Mouse (Mus musculus) CD4-positive, CD25-positive, alpha-beta regulatory T cell, adult 2 months (primary cell): ENCODE measurements around the gene Timm22.

ENCODE experiments used
- DNase-seq: peaks from one replicate; pipeline ENCODE4 v3.0.0-alpha.2; 2012; ENCODE audit warnings: low read depth, low spot score

The Timm22 gene

DNA sequence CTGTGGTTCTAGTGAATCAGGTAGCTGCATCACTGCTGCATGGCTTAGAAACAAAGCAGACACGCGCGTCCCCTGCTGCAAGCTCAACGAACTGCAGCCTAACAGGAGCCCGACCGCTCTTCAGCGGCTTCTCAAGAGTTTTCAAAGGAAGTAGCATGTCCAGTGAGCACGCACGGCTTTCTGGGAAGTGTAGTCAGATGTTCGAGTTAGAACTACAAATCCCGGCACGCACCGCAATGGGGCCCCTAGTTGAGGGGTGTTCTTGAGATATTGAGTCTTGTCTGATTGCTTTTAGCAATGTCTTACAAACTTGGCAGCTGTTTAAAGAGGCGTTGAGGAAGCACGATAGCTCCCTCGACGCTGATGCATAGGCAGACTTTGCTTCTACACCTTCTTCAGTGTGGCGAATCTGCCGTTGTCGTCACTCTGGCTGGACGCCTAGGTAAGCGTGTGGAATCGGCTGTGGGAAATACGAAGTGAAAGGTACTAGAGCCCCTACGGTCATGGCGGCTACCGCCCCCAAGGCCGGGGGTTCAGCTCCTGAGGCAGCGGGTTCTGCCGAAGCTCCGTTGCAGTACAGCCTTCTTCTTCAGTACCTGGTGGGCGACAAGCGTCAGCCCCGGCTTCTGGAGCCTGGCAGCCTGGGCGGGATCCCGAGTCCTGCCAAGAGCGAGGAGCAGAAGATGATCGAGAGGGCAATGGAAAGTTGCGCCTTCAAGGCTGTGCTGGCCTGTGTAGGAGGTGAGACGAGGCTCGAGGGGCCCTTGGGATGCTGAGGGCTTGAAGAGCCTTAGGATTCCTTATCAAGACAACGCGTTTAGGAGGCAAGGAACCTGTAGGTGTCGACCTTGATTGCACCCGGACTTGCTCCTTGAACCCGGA lies at the start of gene Timm22:
Timm22 (plus strand) TSS at position 251 of the 882 bp plus-strand sequence.
- DNase-seq: peak; percentile 99

DNA sequence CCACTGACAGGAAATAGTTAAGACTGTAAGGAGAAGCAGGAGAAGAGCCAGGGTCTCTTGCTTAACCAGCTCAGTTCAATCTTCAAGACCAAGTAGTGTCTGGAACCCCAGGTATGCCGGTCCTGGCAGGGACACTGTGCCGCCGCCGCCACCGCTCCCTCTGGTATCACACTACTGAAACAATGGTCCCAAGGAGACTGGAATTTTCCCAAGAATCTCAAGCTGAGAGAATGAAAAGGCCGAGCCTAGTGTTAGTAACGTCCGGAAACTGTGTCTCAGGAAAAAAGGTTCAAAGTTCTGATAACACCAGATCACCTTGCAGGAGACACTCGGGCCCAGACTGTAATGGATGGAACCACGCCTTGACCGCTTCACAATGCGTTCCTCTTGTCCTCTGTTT lies 49.3 kb upstream of the Timm22 start:
- no peak for DNase-seq

DNA sequence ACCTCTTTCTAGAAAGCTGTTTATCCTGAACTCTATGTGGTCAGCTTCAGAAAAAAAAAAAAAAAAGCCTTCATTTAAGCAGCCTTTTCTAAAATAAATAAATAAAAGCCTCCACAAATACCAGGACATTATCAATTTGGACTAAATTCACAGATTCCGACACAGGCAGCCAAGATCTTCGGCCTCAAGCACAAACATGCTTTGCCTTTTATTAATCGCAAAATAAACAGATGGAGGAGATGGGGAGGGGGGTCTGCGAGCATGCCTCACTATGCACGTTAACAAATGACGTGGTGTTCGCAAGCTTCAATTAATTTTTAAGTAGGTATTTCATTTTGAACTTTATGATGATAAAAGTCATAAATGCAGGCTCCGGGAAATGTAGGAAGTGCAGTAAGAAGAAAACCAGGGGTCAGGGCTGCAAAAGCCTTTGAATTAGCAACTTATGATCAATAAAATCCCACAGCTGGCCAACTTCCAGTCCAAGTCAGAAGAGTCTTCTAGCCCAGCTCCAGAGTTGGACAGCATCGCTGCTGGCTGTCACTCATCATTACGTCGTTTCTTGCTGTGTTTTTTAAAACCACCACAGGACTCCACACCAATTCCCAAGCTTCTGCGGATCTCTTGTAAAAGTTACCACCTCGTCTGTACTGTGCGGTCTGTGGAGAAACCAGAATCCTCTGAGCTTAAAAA lies 48.0 kb upstream of the Timm22 start:
- DNase-seq: no peak

DNA sequence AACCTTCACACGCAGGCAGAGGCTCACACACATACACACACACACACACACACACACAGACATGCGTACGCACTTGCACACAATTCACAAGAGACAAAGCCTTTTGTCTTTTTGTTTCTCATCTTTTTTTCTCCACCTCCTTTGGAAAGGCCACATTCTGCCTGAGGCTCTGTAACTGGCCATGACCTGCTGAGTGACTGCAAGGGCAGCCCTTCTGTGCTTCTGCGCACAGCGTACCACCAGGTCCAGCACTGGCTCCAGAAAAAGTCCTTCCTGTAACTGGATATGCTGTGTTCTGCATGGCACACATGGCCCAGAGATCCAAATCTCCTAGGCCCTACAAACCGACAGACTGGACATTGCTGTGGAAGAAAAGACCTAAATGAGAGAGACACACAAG lies 46.5 kb upstream of the Timm22 start:
- no peak for DNase-seq

DNA sequence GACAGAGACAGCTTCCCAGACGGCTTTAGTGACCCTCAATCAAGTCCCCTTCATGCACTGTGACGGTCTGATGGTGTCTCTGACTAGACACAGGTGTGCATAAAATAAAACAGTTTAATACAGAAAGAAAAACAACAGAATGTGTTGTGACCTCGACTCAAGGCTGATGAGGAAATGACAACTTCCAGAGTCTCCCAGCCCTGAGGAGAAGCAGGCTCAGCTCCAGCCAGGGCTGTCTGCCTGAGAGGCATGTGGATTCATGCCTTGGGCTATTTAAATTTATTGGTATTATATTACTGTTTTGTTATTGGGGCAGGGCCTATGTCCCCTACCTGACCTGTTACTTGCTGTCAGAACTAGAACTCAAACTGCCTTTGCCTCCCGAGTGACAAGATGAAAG lies 45.3 kb upstream of the Timm22 start:
- no peak for DNase-seq

DNA sequence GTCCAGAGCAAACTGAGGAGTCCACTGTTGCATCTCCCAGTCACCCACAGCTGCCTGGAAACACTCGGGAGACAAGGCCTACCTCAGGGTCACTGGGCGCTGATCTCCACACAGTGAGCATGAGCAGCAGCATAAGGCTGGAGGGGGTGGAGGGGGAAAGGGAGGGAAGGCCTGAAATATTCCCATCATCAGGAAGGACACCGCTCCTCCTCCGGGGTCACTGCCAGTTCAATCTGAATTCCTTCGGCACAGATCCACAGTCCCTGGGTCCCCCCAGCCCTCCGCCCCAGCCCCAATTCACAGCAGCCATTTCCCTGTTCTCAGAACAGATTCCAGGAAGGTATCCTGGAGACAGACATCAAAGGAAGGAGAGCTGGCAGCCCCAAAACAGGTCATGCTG lies 43.6 kb upstream of the Timm22 start:
- no peak for DNase-seq

DNA sequence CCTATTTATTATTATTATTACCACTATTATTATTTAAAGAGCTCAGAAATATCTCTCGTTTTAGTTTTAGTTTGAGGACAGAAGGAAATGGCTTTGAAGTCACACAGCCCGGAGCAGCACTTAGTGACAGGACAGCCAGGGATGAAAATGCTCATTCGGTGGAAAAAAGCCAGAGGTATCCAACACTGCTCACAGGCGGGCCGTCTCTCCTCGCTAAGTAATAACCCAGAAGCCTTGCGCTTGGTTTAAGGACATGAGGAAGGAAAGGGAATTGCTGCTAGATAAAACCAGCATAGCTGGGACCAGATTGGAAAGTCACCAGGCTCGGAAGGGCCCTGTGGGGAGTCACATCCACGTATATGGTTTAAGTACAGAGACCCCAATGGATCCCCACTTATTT lies 43.1 kb upstream of the Timm22 start:
- no peak for DNase-seq

DNA sequence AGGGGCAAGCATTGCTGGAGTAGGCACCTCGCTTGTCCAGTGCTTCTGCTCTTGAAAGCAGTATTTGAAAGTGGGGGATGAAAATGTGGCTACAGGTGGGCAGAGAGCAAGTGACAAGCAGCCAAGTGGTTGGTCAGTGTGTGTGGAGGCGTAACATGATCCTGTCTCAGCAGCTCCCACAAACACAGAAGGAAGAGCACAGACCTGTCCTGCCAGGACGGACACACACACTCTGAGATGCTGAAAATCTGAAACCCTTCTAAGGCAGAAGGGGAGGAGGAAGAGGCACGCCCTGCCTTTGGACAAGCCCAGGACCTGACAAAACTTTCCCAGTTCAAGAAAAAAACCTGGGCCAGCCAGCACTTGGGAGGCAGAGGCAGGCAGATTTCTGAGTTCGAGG lies 42.7 kb upstream of the Timm22 start:
- no peak for DNase-seq

DNA sequence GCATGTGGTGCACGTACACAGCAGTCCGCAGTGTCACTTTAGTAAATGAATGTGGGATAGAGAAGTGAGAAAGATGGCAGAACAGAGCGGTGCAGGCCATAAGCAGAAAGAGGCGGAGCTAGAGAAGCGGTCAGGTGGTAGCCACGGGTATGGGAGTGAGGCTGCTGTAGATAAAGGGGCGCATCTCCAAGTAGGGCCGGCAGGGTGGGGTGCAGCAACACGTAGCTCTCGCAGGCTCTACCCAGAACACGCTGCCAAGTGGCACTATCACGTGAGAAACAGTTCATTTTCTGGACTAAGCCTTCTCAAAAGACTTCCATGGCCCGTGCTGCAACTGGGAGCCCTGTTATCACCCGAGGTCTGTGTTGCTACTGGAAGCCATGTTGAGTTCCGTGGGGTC lies 40.0 kb upstream of the Timm22 start:
- DNase-seq: no peak

DNA sequence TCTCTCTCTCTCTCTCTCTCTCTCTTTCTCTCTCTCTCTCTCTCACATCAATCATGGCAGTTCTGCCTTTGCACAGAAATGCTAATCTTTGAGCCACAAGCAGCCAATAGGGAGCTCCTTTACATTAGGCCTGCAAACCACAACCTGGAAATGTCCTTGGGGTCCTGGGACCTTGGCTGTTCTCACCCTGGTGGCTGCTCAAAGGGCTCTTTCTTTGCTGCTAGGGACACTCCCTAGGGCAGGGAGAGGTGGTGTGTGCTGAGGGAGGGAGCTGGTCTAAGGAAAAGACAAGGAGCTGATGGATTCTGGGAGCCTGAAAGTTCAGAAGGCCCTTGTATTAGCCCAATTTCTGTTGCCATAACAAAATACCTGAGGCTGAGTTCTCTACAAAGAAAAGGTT lies 36.3 kb upstream of the Timm22 start:
- no peak for DNase-seq

DNA sequence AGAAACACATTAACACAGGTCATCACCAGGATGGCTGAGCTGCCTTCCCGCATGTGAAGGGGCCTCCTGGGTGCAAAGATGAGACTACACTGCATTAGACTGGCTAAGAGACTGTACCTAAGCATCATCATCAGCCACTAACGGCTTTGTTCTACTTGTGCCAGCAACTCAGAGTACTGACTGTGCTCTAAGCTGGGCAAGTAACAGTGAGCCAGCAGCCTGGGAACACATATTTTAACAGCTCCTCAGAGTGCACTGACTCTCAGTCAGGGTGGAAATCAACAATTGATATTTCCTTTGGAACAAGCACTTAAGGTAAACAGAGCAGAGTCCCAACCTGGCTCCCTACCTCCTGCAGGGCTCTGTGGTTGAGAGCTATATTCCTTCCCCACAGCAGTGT lies 34.6 kb upstream of the Timm22 start:
- DNase-seq: no peak

DNA sequence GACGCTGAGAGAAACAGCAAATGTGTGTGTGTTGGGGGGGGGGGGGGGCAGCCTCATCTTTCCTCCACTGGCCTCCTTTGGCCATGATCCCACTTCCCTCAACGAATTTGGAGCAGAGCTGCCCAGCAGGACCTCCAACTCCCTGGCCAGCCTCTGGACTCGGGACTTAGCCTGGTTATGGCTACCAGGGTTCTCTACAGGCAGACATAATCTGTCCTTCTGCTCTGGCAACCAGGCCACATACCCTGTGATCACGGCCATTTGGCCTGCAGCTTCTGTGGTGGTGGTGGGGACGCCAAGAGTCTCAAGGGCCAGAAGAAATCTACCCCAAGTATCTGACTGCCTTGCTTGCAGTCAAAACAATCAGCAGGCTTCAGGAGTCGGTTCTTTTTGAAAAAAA lies 34.2 kb upstream of the Timm22 start:
- no peak for DNase-seq

DNA sequence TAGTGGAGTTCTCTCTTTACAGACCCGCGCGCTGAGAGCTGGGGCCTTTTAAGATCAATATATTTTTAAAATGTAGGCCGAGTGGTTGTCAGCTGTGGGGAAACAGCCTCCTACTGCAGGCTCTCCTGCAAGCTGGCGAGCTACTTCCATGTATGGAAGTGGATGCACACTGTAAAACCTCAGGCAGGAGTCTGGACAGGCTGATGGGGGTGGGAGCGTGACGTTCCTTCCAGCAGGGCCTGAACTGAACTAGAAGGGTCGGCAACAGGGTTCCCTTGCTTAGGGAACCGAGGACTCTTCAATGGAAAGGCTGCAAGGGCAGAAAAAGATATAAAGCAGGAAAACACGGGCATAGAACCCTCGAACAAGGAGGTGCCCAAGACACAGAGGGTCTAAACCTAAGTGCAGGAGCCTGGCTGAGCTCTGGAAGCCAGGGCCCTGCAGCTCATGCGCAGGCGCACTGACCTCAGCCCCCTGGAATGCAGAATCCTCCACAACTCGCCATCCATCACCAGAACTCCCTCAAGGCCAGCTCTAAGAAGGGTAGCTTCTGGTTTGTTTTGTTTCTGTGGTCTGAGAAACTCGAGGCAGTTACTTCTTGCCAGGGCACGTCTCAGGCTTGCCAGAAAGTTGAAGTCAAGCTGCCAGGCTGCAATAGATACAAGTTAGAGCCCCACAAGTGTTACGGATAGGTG lies 32.1 kb upstream of the Timm22 start:
- DNase-seq: no peak

DNA sequence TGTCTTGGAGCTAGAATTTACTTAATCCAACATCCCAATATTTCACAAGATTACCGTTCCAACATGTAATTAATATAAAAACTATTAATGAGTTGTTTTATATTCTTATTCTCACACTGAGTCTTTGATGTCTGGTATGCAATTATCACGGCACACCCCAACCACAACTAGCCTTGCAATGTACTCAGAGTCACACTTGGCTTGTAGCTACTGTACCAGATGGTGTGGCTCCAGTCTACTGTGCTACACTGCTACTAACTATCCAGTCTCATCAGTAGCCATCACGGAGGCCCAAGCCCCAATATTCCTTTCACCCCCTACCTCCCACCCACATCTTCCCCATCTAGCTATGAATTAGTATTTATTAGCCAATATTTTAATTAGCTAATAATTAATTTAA lies 30.3 kb upstream of the Timm22 start:
- no peak for DNase-seq

DNA sequence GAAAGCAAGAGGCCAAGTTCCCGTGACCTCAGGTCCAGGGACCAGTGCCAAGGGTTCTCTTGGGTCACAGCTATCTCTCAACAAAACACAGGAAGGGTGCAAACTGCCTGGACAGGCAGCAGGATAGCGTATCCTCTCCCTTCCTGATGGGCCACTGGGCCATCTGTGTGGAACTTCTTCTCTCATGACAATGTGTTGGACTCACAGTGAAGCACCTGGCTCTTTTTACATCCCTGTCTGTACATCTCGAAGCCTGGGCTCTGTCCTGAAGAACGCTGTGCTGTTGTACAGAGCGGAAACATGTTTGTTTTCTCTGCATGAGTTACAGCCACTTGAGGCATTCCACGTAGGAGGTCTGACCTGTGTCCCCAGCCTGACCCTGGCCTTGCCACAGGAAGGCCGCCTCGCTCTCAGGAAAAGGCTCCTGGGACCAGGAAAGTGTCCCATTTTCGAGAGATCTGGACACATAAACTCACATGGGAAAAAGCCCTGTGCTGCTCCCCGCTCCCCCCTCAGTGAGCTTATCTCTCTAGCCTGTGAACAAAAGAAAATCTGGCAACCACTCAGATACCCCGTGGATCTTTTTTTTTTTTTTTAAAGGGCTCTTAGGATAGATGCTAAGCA lies 26.7 kb upstream of the Timm22 start:
- no peak for DNase-seq

DNA sequence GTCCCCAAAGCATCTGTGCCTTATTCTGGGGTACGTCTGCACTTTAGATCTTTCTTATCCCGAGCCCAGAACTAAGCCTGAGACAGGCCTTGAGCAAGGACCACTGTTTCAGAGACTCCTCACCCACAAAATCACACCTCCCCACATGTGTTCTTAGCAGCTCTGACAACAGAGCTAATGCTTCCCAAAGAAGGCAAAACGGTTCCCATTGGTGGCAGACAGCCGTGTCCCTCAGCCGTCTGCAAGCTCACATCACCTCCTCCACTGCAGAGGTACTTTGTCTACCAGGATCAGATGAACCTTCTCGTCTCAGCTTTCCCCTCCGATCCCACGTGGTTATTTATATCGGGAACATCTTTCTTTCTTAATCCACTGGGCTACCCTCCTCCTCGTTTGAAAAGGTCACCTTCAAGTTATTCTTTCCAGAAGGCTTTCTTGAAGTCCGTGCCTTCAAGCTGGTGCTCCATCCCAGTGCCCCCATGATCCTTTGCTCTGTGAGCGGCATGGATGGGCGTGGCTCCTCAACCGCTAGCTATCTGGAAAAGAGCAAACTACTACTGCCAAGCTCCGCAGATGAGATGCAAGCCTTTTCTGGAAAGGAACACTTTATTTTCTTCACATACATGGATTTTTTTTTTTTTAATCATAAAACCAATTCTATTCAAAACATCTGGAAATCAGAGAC lies 25.4 kb upstream of the Timm22 start:
- no peak for DNase-seq

DNA sequence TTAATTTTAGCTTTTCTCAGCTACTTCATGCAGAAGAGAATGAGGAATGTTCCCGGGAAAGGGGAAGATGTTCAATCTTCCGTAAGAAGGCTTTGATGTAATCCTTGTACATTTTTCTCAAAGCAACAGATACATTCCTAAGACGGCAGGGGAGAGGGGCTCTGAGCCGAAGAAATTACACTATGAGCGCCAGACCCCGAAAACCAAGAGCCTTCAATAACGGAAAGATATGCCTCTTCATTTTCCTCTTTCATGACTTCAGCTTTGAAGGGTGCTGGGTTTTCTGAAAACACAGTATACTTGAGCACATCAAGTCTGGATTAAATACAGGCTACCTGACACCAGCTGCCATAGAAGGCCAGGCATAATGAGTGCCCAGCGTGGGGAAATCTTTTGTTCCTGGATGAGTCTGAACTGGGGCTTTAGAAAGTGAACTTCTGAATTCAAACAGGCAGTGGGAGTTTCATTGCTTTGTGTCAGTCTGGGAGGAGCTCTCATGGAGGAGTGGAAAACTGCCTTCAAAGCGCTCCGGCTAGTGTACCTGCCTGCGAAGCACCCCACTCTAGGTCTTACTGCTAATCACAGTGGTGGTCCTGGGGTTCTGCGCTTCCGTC lies 23.9 kb upstream of the Timm22 start:
- DNase-seq: no peak

DNA sequence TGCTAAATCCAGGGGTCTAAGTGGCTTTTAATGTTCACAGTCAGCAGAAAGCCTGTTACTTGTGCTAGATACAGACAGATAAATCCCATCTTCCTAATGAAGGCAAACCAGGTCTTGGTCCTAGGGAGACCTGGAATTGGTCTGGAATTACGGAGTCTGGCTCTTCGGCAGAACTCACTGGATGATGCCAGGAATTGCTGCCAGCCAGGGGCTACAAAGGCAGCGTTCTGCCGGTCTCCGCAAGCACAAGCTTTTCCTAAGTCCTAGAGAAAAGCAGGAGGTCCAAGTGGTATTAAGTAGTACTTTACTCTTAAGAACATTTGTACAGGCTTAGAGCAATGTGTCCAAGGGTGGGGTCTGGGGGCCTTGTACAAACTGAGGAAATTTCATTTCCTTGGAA lies 22.4 kb upstream of the Timm22 start:
- no peak for DNase-seq

DNA sequence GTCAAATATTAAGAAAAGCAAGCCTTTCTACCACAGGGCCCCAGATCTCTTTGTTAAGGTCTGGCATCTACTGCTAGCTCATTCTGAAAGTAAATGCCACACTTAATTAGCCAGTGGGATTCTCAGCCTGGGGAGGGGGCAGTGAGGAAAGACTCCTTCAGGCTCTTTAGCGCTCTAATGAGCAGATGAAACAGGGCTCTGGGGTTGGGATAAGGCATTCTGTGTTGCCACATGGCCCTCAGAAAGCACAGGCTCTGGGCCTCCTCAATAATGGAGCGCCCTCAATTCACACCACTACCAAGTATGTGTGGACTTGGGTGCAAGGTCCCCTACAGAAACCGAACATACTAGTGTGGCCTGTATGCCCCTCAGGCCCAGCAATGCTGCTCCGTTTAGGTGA lies 21.7 kb upstream of the Timm22 start:
- no peak for DNase-seq

DNA sequence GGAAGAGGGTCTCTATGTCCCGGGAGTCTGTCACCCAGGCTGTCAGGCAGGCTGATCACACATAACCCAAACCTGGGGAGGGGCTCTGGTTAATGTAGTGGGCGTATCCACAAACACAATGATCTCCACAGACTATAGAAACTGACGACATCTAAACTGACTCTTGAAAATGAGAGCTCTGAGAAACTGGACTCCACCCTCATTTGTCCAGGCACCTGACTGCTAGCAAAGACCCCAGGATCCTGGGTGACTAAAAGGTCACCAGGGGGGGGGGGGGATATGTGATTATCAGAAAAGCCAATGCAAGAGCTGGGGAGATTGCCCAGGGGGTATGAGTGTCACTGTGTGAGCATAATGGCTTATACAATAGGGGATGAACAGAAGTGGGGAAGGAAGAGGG lies 21.0 kb upstream of the Timm22 start:
- DNase-seq: no peak

DNA sequence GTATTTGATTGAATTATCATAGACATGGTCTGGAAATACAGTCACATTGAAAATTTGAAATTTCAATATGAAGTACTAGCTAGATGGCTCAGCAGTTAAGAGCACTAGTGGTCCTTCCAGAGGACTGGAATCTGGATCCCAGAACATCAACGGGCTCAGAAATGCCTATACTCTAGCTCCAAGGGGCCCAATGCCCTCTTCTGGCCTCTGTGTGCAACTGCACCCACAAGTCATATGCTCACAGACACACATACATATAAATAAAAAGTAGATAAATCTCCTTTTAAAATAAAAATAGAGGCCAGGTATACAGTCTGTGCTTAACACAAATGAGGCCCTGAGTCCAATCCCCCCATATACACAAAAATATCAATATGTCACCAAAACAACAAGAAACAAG lies 19.7 kb upstream of the Timm22 start:
- DNase-seq: no peak
